Mouse (Mus musculus): ENCODE data around the gene L3mbtl3. TPM values are rescaled to one million over a fixed set of nuclear protein-coding genes. Genes with fewer than 3 reads are reported as not detected.

L3mbtl3 gene
- polyA plus RNA-seq, 1 experiment from 2014 or later: 16.5 TPM

GRCm38 (mm10) chr10:26351129-26351738, 24.5 kb downstream of the L3mbtl3 start:
- Histone ChIP-seq H3K4me1 (ENCODE audit: control insufficient read depth, insufficient read depth, low read length) (no peaks in the 10 kb centered on the region), H3K9me3 (ENCODE audit: control insufficient read depth, low read length) (no peaks in the 10 kb centered on the region), H3K27me3 (ENCODE audit: control insufficient read depth, insufficient read depth, low read length) (no peaks in the 10 kb centered on the region), H3K27ac (ENCODE audit: low read depth, low read length) (no peak overlapping the region), H3K4me2 (replicated peaks; ENCODE audit: low read depth, low read length) (no peak overlapping the region), H3K9ac (ENCODE audit: low read depth, low read length) (no peak overlapping the region), H3K4me3 (ENCODE audit: low read length) (no peak overlapping the region), H3K36me3 (ENCODE audit: control insufficient read depth, insufficient read depth, low read length) (peaks cover 13% of the 10 kb centered on the region; the same call in 1 of the 2 replicates)
- 91% methylated on average over 7 of the region's 7 CpGs for WGBS
- ATAC-seq (ENCODE audit: low FRiP score, low TSS enrichment): no peak

GRCm38 (mm10) chr10:26350153-26350552, 25.6 kb downstream of the L3mbtl3 start:
- ATAC-seq (ENCODE audit: low FRiP score, low TSS enrichment): no peak
- no peak overlapping the region for H3K27ac ChIP-seq (ENCODE audit: low read depth, low read length)
- no peak overlapping the region for H3K9ac ChIP-seq (ENCODE audit: low read depth, low read length)
- H3K27me3 ChIP-seq (ENCODE audit: control insufficient read depth, insufficient read depth, low read length): no peaks in the 10 kb centered on the region
- no peaks in the 10 kb centered on the region for H3K9me3 ChIP-seq (ENCODE audit: control insufficient read depth, low read length)
- WGBS: 54% methylated on average over 1 of the region's 1 CpGs
- H3K4me3 ChIP-seq (ENCODE audit: low read length): no peak overlapping the region
- H3K4me1 ChIP-seq (ENCODE audit: control insufficient read depth, insufficient read depth, low read length): no peaks in the 10 kb centered on the region
- peaks cover 13% of the 10 kb centered on the region; the same call in 1 of the 2 replicates for H3K36me3 ChIP-seq (ENCODE audit: control insufficient read depth, insufficient read depth, low read length)
- no peak overlapping the region for H3K4me2 ChIP-seq (replicated peaks; ENCODE audit: low read depth, low read length)

- Histone ChIP-seq H3K27me3 (ENCODE audit: control insufficient read depth, insufficient read depth, low read length) (no peaks in the 10 kb centered on the region), H3K4me3 (ENCODE audit: low read length) (no peak overlapping the region), H3K9me3 (ENCODE audit: control insufficient read depth, low read length) (no peaks in the 10 kb centered on the region), H3K36me3 (ENCODE audit: control insufficient read depth, insufficient read depth, low read length) (peaks cover 24% of the 10 kb centered on the region), H3K4me2 (replicated peaks; ENCODE audit: low read depth, low read length) (no peak overlapping the region), H3K4me1 (ENCODE audit: control insufficient read depth, insufficient read depth, low read length) (no peaks in the 10 kb centered on the region), H3K27ac (ENCODE audit: low read depth, low read length) (no peak overlapping the region), H3K9ac (ENCODE audit: low read depth, low read length) (no peak overlapping the region)
- WGBS: 54% methylated on average over 7 of the region's 7 CpGs
- ATAC-seq (ENCODE audit: low FRiP score, low TSS enrichment): no peak
Observed at GRCm38 (mm10) chr10:26347614-26348013, 28.2 kb downstream of the L3mbtl3 start.

DNA sequence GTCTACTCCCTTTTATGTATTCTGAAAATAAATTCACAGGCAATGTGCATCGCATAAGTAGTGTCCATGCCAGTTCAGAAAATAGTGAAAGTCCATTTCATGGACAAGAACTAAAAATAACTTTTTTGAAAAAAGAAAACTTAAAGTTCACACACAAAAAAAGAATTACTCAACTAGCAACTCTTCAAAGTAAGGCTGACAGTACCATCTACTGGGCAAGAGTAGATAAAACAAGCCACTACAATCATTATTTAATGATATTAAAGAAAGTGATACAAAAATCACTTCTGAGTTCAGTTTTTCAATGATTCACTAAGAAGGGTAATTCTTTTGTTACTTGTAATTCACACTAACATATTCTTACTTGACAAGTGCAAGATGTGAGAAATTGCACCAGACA, 29.9 kb downstream of the L3mbtl3 start:
- Histone ChIP-seq H3K9ac (ENCODE audit: low read depth, low read length) (no peak overlapping the region), H3K4me3 (ENCODE audit: low read length) (no peak overlapping the region), H3K27me3 (ENCODE audit: control insufficient read depth, insufficient read depth, low read length) (no peaks in the 10 kb centered on the region), H3K27ac (ENCODE audit: low read depth, low read length) (no peak overlapping the region), H3K4me1 (ENCODE audit: control insufficient read depth, insufficient read depth, low read length) (no peaks in the 10 kb centered on the region), H3K4me2 (replicated peaks; ENCODE audit: low read depth, low read length) (no peak overlapping the region), H3K36me3 (ENCODE audit: control insufficient read depth, insufficient read depth, low read length) (peaks cover 27% of the 10 kb centered on the region), H3K9me3 (ENCODE audit: control insufficient read depth, low read length) (no peaks in the 10 kb centered on the region)
- WGBS: 98% methylated on average over 1 of the region's 1 CpGs
- no peak for ATAC-seq (ENCODE audit: low FRiP score, low TSS enrichment)

DNA sequence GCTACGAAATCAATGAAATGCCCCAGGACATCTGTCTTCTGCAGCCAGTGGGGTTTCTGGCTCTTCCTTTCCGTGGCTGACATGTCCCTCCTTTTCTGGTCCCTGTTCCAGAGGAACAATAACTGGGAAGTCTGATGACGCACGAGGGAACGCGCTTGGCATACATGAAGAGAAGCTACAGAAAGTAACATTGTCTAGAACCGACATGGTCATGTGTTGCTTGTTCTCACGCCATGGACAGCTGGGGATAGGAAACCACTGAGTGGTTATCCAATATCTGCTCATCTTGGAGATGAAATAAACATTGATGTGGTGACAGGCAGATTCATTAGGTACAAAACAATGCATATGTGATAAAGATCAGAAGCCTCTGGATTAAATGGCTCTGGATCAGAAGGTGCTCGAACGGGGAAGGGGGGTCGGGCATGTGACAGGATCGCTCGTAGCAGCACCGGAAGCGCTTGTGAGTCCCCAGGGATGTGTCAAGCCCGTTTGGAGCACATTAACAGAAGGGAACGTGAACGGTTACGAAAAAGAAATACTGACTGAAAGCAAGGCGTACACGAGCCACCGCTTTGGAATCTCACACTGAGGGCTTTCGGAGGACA, 37.8 kb downstream of the L3mbtl3 start:
- Histone ChIP-seq H3K27me3 (ENCODE audit: control insufficient read depth, insufficient read depth, low read length) (no peaks in the 10 kb centered on the region), H3K4me2 (replicated peaks; ENCODE audit: low read depth, low read length) (no peak overlapping the region), H3K27ac (ENCODE audit: low read depth, low read length) (no peak overlapping the region), H3K36me3 (ENCODE audit: control insufficient read depth, insufficient read depth, low read length) (peaks cover 71% of the 10 kb centered on the region), H3K4me3 (ENCODE audit: low read length) (no peak overlapping the region), H3K4me1 (ENCODE audit: control insufficient read depth, insufficient read depth, low read length) (no peaks in the 10 kb centered on the region), H3K9ac (ENCODE audit: low read depth, low read length) (no peak overlapping the region), H3K9me3 (ENCODE audit: control insufficient read depth, low read length) (no peaks in the 10 kb centered on the region)
- ATAC-seq (ENCODE audit: low FRiP score, low TSS enrichment): no peak
- 86% methylated on average over 23 of the region's 23 CpGs for WGBS

DNA sequence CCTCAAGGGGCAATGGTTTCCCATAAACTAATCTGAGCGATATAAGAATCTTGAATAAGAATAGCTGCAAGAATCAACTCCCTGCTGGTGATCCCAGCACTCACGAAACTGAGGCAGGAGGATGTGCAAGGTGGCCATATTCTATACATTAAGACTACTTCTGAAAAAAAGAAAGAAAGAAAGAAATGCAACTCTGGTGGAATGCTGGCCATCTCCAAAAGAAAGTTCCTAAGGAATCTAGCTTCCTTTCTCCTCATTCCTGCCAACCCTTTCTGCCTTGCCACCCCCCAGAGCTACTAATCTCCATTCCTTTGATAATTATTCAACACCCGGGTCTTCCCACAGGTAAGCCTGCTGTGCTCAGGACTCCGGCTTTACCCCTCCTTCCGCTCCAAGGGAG, 41.8 kb downstream of the L3mbtl3 start:
- Histone ChIP-seq H3K9ac (ENCODE audit: low read depth, low read length) (no peak overlapping the region), H3K4me3 (ENCODE audit: low read length) (no peak overlapping the region), H3K27ac (ENCODE audit: low read depth, low read length) (no peak overlapping the region), H3K4me2 (replicated peaks; ENCODE audit: low read depth, low read length) (no peak overlapping the region), H3K27me3 (ENCODE audit: control insufficient read depth, insufficient read depth, low read length) (no peaks in the 10 kb centered on the region), H3K9me3 (ENCODE audit: control insufficient read depth, low read length) (no peaks in the 10 kb centered on the region), H3K4me1 (ENCODE audit: control insufficient read depth, insufficient read depth, low read length) (no peaks in the 10 kb centered on the region), H3K36me3 (ENCODE audit: control insufficient read depth, insufficient read depth, low read length) (peaks cover 47% of the 10 kb centered on the region)
- no peak for ATAC-seq (ENCODE audit: low FRiP score, low TSS enrichment)
- 61% methylated on average over 5 of the region's 5 CpGs for WGBS

- no peak overlapping the region for H3K27ac ChIP-seq (ENCODE audit: low read depth, low read length)
- H3K4me1 ChIP-seq (ENCODE audit: control insufficient read depth, insufficient read depth, low read length): no peaks in the 10 kb centered on the region
- 63% methylated on average over 2 of the region's 2 CpGs for WGBS
- no peak overlapping the region for H3K4me2 ChIP-seq (replicated peaks; ENCODE audit: low read depth, low read length)
- H3K4me3 ChIP-seq (ENCODE audit: low read length): no peak overlapping the region
- H3K9ac ChIP-seq (ENCODE audit: low read depth, low read length): no peak overlapping the region
- H3K27me3 ChIP-seq (ENCODE audit: control insufficient read depth, insufficient read depth, low read length): no peaks in the 10 kb centered on the region
- peaks cover 37% of the 10 kb centered on the region for H3K36me3 ChIP-seq (ENCODE audit: control insufficient read depth, insufficient read depth, low read length)
- ATAC-seq (ENCODE audit: low FRiP score, low TSS enrichment): no peak
- H3K9me3 ChIP-seq (ENCODE audit: control insufficient read depth, low read length): no peaks in the 10 kb centered on the region
Observed at GRCm38 (mm10) chr10:26332781-26333180, 43.0 kb downstream of the L3mbtl3 start.

GRCm38 (mm10) chr10:26328843-26329242, 46.9 kb downstream of the L3mbtl3 start:
- no peak for ATAC-seq (ENCODE audit: low FRiP score, low TSS enrichment)
- Histone ChIP-seq H3K9me3 (ENCODE audit: control insufficient read depth, low read length) (no peaks in the 10 kb centered on the region), H3K27ac (ENCODE audit: low read depth, low read length) (no peak overlapping the region), H3K36me3 (ENCODE audit: control insufficient read depth, insufficient read depth, low read length) (peaks cover 28% of the 10 kb centered on the region), H3K9ac (ENCODE audit: low read depth, low read length) (no peak overlapping the region), H3K4me1 (ENCODE audit: control insufficient read depth, insufficient read depth, low read length) (no peaks in the 10 kb centered on the region), H3K4me2 (replicated peaks; ENCODE audit: low read depth, low read length) (no peak overlapping the region), H3K4me3 (ENCODE audit: low read length) (no peak overlapping the region), H3K27me3 (ENCODE audit: control insufficient read depth, insufficient read depth, low read length) (no peaks in the 10 kb centered on the region)
- 77% methylated on average over 3 of the region's 3 CpGs for WGBS

- whole genome bisulfite sequencing: 84% methylated on average over 17 of the region's 17 CpGs
- Histone ChIP-seq H3K4me2 (replicated peaks; ENCODE audit: low read depth, low read length) (no peak overlapping the region), H3K9ac (ENCODE audit: low read depth, low read length) (no peak overlapping the region), H3K27me3 (ENCODE audit: control insufficient read depth, insufficient read depth, low read length) (no peaks in the 10 kb centered on the region), H3K4me1 (ENCODE audit: control insufficient read depth, insufficient read depth, low read length) (no peaks in the 10 kb centered on the region), H3K9me3 (ENCODE audit: control insufficient read depth, low read length) (no peaks in the 10 kb centered on the region), H3K4me3 (ENCODE audit: low read length) (no peak overlapping the region), H3K27ac (ENCODE audit: low read depth, low read length) (no peak overlapping the region), H3K36me3 (ENCODE audit: control insufficient read depth, insufficient read depth, low read length) (peaks cover 28% of the 10 kb centered on the region)
- ATAC-seq (ENCODE audit: low FRiP score, low TSS enrichment): no peak
Observed at GRCm38 (mm10) chr10:26327691-26328542, 47.9 kb downstream of the L3mbtl3 start.
